Mouse (Mus musculus) limb, embryonic 12.5 days (tissue): ENCODE data around the gene Srrd. TPM values are rescaled to one million over a fixed set of nuclear protein-coding genes. Genes with fewer than 3 reads are reported as not detected.

Source experiments
- ATAC-seq: fragments of 200-750 bp; cut with Nextera tagmentation; 2 replicates; pipeline ENCODE4 v1.8.0; 2017; ENCODE audit warnings: low read depth, moderate TSS enrichment; ENCODE audit not compliant: insufficient number of reproducible peaks, insufficient read depth, low FRiP score, low TSS enrichment
- H3K27ac ChIP-seq: fragments of 300-500 bp; sonication (generic); 2 replicates; pipeline ENCODE4 v1.5.1; 2016; ENCODE audit warnings: mild to moderate bottlenecking, moderate library complexity
- H3K27me3 ChIP-seq: fragments of 300-500 bp; sonication (generic); 2 replicates; pipeline ENCODE4 v1.6.1; 2016; ENCODE audit warnings: mild to moderate bottlenecking, moderate library complexity
- H3K36me3 ChIP-seq: fragments of 300-500 bp; sonication (generic); 2 replicates; pipeline ENCODE4 v1.6.1; 2016; ENCODE audit warnings: mild to moderate bottlenecking, moderate library complexity
- H3K4me1 ChIP-seq: fragments of 300-500 bp; sonication (generic); replicated peaks from 2 replicates; pipeline ENCODE4 v1.6.1; 2016
- H3K4me2 ChIP-seq: fragments of 300-500 bp; sonication (generic); 2 replicates; pipeline ENCODE4 v1.6.1; 2016; ENCODE audit warnings: mild to moderate bottlenecking, moderate library complexity
- H3K4me3 ChIP-seq: fragments of 300-500 bp; sonication (generic); replicated peaks from 2 replicates; pipeline ENCODE4 v1.5.1; 2016; ENCODE audit warnings: mild to moderate bottlenecking
- H3K9ac ChIP-seq: fragments of 300-500 bp; sonication (generic); replicated peaks from 2 replicates; pipeline ENCODE4 v1.6.1; 2016; ENCODE audit warnings: mild to moderate bottlenecking, moderate library complexity
- H3K9me3 ChIP-seq: fragments of 300-500 bp; sonication (generic); 2 replicates; pipeline ENCODE4 v1.6.1; 2016; ENCODE audit warnings: mild to moderate bottlenecking, moderate library complexity
- WGBS: fragments of 180-500 bp; shearing (Covaris S2); methylation state at CpG from one replicate; pipeline ENCODE4 v1.1.7; 2016; 5-methylcytosine and 5-hydroxymethylcytosine counted together
- polyA plus RNA-seq: library from polyadenylated mRNA; unstranded; fragments of >200 nt; fragmentation: Nextera tagmentation; extraction: Ambion mirVana; gene quantifications from 2 replicates; pipeline ENCODE4 v1.2.1, GENCODE M21; 2016

The Srrd gene
- polyA plus RNA-seq, 1 experiment from 2014 or later, result 54.9 TPM

DNA sequence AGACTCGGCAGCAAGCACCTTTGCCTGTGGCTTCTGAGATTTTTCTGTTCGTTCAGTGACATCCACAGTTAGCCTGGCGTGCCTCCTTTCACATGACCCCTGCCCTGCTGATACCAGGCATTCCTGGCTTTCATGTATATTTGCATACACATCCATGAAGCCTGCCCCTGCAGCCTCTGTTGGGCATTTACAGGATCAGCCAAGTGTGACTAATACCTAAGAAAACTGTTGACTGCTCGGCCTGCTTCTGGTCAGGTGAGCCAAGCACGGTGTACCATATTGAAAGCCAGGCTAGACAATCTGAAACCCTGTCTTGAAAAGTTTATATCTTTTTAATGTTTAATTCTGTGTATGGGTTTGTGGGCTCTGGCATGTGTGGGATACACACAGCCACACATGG is 26.4 kb downstream of the Srrd start:
- Histone ChIP-seq H3K36me3 (peaks cover 48% of the 10 kb centered on the region), H3K4me2 (no peak overlapping the region), H3K9ac (no peak overlapping the region), H3K9me3 (no peaks in the 10 kb centered on the region), H3K4me1 (no peaks in the 10 kb centered on the region), H3K4me3 (no peak overlapping the region), H3K27ac (no peak overlapping the region), H3K27me3 (no peaks in the 10 kb centered on the region)
- 88% methylated on average over 5 of the region's 5 CpGs for WGBS
- ATAC-seq, result no peak

DNA sequence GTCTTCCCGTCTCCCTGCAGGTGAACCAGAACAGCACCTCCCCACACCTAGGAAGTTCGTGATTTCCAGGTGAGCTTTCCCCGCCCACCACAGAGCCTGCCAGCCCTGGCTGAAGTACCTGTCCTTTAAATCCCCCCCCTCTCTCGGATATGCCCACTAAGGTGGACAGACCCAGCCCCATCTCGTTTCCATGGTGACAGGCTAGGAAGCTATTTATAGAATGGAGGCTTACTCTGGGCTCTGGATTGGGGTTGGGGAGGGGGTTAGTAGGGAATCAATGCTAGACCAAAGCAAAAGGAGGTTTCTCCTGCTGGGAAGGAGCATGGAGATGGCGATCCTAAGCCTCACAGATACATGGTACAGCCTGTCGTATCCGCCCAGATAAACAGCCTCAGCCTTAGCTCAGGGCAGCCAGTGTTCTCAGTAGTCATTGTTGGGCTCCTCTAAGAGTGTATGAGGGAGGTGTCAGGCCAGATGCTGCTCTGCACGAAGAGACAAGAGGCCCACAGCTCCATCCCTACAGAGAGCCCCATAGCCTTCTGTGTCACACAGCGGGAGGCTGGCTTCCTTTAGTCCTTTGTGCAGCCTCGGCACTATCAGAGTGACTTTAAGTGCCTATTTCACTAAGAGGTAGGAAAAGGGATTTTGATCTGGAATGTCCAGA is 29.5 kb downstream of the Srrd start:
- H3K36me3 ChIP-seq, result peaks cover 79% of the 10 kb centered on the region
- WGBS, result 88% methylated on average over 11 of the region's 11 CpGs
- no peak overlapping the region for H3K9ac ChIP-seq
- ATAC-seq, result no peak
- no peak overlapping the region for H3K27ac ChIP-seq
- H3K27me3 ChIP-seq, result no peaks in the 10 kb centered on the region
- H3K4me1 ChIP-seq, result no peaks in the 10 kb centered on the region
- no peak overlapping the region for H3K4me2 ChIP-seq
- no peaks in the 10 kb centered on the region for H3K9me3 ChIP-seq
- H3K4me3 ChIP-seq, result no peak overlapping the region

DNA sequence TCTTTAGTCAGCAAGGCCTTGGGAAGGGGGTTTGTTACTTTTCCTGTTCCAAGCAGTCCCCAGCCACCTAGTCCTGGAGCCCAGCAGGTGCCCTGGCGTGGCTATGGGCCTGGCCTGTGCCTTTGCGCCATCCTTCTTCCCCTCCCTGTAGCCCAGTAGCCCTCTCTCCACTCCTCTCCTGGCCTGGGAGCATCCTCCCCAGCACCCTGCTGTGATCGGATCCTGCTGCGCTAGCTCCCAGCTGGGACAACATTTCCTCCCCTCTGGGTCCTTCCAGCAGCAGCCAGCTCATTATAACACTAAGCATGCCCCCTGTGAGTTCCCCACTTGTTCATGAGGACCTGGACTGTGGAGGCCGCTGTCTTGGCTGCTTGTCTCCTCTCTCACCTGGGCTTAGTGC is 37.0 kb downstream of the Srrd start:
- WGBS, result 75% methylated on average over 5 of the region's 5 CpGs
- Histone ChIP-seq H3K27me3 (no peaks in the 10 kb centered on the region), H3K9me3 (no peaks in the 10 kb centered on the region), H3K9ac (no peak overlapping the region), H3K4me1 (no peaks in the 10 kb centered on the region), H3K4me3 (no peak overlapping the region), H3K4me2 (no peak overlapping the region), H3K36me3 (peaks cover 52% of the 10 kb centered on the region), H3K27ac (no peak overlapping the region)
- no peak for ATAC-seq

DNA sequence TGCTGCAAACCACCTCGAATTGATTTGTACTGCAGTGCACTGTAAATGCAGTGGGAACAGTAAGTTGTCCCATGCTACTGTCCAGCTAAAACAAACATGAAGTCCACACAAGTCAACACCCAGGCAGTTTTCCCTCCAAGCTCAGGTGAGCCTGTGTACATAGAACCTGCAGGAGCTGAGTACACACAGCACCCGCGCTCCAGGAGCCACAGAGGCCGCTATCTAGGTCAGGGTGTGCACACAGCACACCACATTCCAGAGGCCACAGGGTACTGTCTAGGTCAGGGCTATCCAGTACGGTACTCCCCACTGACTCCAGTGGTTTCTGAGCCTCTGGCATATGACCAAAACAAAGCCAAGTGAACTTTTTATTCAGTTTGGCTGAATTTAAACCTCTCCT is 40.5 kb downstream of the Srrd start:
- Histone ChIP-seq H3K4me2 (no peak overlapping the region), H3K27me3 (no peaks in the 10 kb centered on the region), H3K9ac (no peak overlapping the region), H3K4me3 (no peak overlapping the region), H3K9me3 (no peaks in the 10 kb centered on the region), H3K27ac (no peak overlapping the region), H3K4me1 (no peaks in the 10 kb centered on the region), H3K36me3 (peaks cover 17% of the 10 kb centered on the region)
- no peak for ATAC-seq
- WGBS, result 91% methylated on average over 5 of the region's 5 CpGs

DNA sequence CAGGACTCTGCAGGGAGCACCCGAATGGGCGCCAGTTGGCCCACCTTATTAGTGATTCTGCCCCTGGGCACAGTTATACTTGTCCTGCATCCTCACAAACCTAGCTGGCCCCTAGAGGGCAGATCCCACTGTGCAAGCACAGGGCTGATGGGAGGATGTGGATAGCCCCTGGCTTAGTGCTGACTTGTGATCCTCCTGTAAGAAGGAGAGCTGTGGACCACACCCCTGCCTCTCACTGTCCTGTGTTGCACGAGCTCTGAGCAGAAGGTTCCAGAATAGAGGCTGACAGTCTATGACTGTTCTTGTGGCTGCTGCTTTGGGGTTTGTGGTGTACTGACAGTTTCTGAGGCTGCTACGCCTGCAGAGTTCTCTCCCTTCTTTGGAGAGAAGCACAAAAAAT is 41.1 kb downstream of the Srrd start:
- H3K27me3 ChIP-seq, result no peaks in the 10 kb centered on the region
- H3K4me3 ChIP-seq, result no peak overlapping the region
- H3K36me3 ChIP-seq, result peaks cover 15% of the 10 kb centered on the region; the same call in 1 of the 2 replicates
- no peaks in the 10 kb centered on the region for H3K9me3 ChIP-seq
- no peak overlapping the region for H3K4me2 ChIP-seq
- no peak overlapping the region for H3K27ac ChIP-seq
- no peaks in the 10 kb centered on the region for H3K4me1 ChIP-seq
- WGBS, result 83% methylated on average over 4 of the region's 4 CpGs
- H3K9ac ChIP-seq, result no peak overlapping the region
- no peak for ATAC-seq

DNA sequence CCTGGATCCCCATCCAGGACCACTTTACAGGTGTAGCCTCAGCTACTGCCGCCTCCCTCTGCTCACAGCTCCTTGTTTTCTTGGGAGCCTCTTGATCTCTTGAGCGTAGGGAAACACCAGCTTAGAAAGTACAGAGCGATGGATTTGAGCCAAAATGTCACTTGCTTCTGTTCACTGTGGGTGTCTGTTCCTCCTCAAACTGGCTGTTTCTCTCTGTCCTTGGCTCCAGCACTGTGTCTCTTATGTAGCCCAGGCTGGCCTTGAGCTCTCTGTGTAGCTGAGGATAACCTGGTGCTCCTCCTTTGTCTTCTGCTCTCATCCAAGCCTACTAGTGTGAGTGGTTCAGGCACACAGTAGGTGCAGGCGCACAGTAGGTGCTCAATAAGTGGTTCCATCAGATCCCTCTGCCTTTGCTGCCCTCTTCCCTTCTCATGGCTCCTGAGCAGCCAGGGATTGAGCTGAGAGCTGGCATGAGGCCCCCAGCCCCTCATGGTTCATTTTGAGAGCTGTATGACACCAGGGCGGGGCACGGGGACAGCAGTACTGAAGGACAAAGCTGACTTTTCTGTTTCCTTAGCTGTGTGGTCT is 42.0 kb downstream of the Srrd start:
- Histone ChIP-seq H3K4me1 (no peaks in the 10 kb centered on the region), H3K36me3 (peaks cover 9% of the 10 kb centered on the region; the same call in 1 of the 2 replicates), H3K27me3 (no peaks in the 10 kb centered on the region), H3K9ac (no peak overlapping the region), H3K27ac (no peak overlapping the region), H3K4me2 (no peak overlapping the region), H3K9me3 (no peaks in the 10 kb centered on the region), H3K4me3 (no peak overlapping the region)
- no peak for ATAC-seq
- 88% methylated on average over 6 of the region's 6 CpGs for WGBS

DNA sequence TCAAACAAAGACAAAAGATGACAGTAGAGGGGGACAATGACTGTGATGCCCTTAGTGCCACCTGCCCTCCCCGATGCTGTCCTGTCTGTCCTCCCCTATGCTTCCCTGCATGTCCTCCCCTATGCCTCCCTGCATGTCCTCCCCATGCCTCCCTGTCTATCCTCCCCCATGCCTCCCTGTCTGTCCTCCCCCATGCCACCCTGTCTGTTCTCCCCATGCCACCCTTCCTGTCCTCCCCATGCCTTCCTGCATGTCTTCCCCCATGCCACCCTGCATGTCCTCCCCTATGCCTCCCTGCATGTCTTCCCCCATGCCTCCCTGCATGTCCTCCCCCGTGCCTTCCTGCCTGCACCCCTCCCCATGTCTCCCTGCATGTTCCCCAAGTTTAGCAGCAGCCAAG is 42.7 kb downstream of the Srrd start:
- WGBS, result 93% methylated on average over 2 of the region's 2 CpGs
- no peak overlapping the region for H3K4me2 ChIP-seq

DNA sequence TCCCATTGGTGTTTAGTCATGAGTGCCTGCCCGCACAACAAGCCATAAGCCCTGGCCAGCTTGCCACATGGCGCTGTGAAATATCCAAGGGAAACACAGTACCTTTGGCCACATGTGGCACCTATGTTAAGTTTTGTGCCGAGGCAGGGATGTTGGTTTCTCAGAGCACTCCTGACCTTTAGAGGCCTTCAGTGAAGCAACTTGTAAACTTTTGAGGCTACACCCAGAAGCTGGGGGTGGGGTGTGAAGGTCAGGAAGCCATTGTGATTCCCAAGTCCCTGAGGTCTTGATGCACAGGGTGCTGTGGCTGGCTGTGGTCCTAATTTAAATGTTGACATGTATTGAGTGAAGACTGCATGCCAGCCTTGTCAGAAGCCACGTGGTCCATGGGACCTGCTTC is 43.4 kb downstream of the Srrd start:
- H3K4me2 ChIP-seq, result no peak overlapping the region
- ATAC-seq, result no peak
- H3K27me3 ChIP-seq, result no peaks in the 10 kb centered on the region
- H3K4me1 ChIP-seq, result peaks cover 10% of the 10 kb centered on the region
- H3K9ac ChIP-seq, result no peak overlapping the region
- no peaks in the 10 kb centered on the region for H3K9me3 ChIP-seq
- H3K27ac ChIP-seq, result 0 out of 2 replicates have a peak overlapping the region, but pooled peaks have one; percentile 17
- 81% methylated on average over 4 of the region's 4 CpGs for WGBS
- H3K36me3 ChIP-seq, result 0 out of 2 replicates have a peak, but pooled peaks cover 4% of the 10 kb centered on the region
- no peak overlapping the region for H3K4me3 ChIP-seq

More for the DNA sequence above, 42.7 kb downstream of the Srrd start:
- Histone ChIP-seq H3K27ac (no peak overlapping the region), H3K36me3 (peaks cover 4% of the 10 kb centered on the region; the same call in 1 of the 2 replicates), H3K4me3 (no peak overlapping the region), H3K9ac (no peak overlapping the region), H3K9me3 (no peaks in the 10 kb centered on the region), H3K27me3 (no peaks in the 10 kb centered on the region), H3K4me1 (peaks cover 3% of the 10 kb centered on the region; the same call in 1 of the 2 replicates)
- ATAC-seq, result no peak

DNA sequence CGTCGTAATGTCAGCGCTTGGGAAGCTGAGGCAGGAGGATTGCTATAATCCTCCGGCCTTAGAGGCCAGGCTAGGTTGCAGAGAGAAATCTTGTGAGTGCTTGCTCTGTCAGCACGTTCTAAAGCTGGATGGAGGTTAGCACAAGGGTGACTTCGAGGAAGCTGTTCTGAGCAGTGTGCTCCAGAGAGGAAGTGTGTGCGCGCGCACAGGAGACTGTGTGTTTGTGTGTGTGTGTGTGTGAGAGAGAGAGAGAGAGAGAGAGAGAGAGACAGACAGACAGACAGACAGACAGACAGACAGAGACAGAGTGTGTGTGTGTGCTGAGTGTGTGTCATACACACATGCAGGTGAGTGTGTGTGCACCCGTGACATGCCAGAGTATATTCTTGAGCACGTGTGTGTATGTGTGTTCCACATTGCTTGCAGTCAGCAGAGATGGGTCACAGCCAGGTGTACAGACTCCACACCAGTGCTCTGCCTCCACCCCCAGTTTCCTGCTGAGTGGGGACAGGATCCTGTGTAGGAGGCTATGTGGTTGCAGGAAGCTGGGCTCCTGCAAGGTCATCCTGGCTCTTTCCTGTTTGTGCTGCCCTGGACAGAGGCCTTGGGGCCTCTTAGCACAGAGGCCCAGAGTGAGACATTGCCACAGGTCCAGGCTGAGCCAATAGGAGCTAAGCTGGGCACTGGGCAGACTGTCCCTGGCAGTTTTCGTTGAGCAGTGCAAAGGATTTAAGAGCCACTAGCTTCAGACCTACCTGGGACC is 44.4 kb downstream of the Srrd start:
- 0 out of 2 replicates have a peak, but pooled peaks have one; percentile 57 for ATAC-seq
- Histone ChIP-seq H3K9me3 (no peaks in the 10 kb centered on the region), H3K27ac (0 out of 2 replicates have a peak overlapping the region, but pooled peaks have one; percentile 17), H3K36me3 (no peaks in the 10 kb centered on the region), H3K4me1 (peaks cover 10% of the 10 kb centered on the region), H3K4me2 (no peak overlapping the region), H3K4me3 (no peak overlapping the region), H3K9ac (no peak overlapping the region), H3K27me3 (no peaks in the 10 kb centered on the region)
- 87% methylated on average over 12 of the region's 12 CpGs for WGBS

DNA sequence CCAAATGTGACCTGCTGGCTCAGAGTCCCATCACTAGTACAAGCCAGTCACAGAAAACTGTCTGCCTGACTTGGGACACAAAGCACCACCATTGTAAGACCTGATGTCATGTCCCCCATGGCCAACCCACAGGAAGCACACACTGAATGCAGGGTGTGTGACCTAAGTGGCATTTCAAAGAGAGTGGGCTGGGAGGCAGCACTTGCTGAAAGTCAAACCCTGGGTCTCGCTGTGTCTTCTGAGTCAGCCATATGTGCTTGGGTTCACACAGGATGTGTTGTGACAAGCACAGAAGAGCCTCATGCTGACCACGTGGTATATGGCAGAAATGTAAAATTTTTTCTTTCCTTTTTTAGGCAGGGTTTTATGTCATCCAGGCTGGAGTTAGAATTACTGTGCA is 45.6 kb downstream of the Srrd start:
- ATAC-seq, result no peak
- Histone ChIP-seq H3K36me3 (no peaks in the 10 kb centered on the region), H3K4me3 (no peak overlapping the region), H3K9ac (no peak overlapping the region), H3K4me2 (no peak overlapping the region), H3K4me1 (peaks cover 10% of the 10 kb centered on the region), H3K9me3 (no peaks in the 10 kb centered on the region), H3K27me3 (no peaks in the 10 kb centered on the region), H3K27ac (no peak overlapping the region)
- WGBS, result 80% methylated on average over 2 of the region's 2 CpGs

DNA sequence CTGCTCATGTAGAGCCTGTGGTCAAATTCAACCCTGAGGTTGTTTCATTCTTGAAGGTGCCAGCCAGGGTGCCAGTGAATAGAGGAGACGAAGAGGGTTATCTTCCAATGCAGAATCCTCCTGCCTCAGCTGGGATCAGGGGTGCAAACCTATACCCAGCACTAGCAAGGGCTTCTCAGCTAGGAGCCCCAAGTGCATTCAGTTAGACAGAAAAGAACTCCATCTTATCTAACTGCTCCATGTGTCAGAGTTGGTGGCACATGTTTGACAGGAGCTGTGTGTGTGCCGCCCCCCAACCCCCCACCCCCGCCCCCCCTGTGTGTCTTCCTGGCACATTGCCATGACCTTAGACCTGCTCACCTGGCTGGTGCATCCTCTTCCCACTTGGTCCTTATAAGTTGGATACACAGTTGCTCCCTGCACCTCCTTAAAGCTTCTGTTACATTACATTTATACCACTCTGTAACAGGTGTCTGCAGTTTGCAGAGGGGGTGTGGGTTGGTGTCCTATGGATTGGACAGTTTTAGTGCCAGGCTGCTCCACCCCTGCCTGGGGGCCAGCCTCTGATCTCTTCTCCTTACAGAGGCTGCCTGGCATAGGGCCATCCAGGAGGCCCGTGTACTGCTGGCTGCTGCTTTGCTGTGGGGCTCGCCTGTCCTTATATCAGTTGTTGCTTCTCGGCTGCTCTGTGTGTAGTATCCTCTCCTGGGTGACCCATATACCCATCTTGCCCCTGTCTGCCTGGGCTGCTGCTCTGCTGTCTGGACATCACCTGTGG is 46.2 kb downstream of the Srrd start:
- no peak overlapping the region for H3K4me3 ChIP-seq
- H3K4me2 ChIP-seq, result no peak overlapping the region
- no peaks in the 10 kb centered on the region for H3K36me3 ChIP-seq
- no peaks in the 10 kb centered on the region for H3K27me3 ChIP-seq
- 78% methylated on average over 6 of the region's 6 CpGs for WGBS
- H3K9me3 ChIP-seq, result no peaks in the 10 kb centered on the region
- ATAC-seq, result no peak
- H3K4me1 ChIP-seq, result peaks cover 10% of the 10 kb centered on the region
- H3K27ac ChIP-seq, result no peak overlapping the region
- H3K9ac ChIP-seq, result no peak overlapping the region
